Mouse (Mus musculus) lung, adult 2 months (tissue): Measurements from ENCODE around the gene Alg9. TPM values are rescaled to one million over a fixed set of nuclear protein-coding genes. Genes with fewer than 3 reads are reported as not detected.

Experiments used
- DNase-seq: peaks from one replicate; pipeline ENCODE4 v3.0.0; 2022
- H3K4me1 ChIP-seq: fragments of 200-500 bp; 2 replicates; pipeline ENCODE4 v1.6.1; 2011; ENCODE audit warnings: low read length; ENCODE audit not compliant: control insufficient read depth, insufficient read depth
- H3K4me3 ChIP-seq: fragments of 200-500 bp; replicated peaks from 2 replicates; pipeline ENCODE3; 2011; ENCODE audit warnings: low read depth, mild to moderate bottlenecking, control low read depth, low read length; ENCODE audit errors: extremely low read depth
- CTCF ChIP-seq: fragments of 200-500 bp; IDR thresholded peaks from 2 replicates; pipeline ENCODE4 v1.5.1; 2011; ENCODE audit warnings: mild to moderate bottlenecking, low read length, control low read depth; ENCODE audit not compliant: insufficient read depth
- POLR2A ChIP-seq: fragments of 200-500 bp; IDR thresholded peaks from 2 replicates; pipeline ENCODE4 v1.6.1; 2011; ENCODE audit warnings: low read depth, mild to moderate bottlenecking, control low read depth, low read length, borderline replicate concordance; ENCODE audit errors: extremely low read depth
- WGBS: fragments of 180-500 bp; shearing (Covaris S2); methylation state at CpG from one replicate; pipeline ENCODE4 v1.1.7; 2018; 5-methylcytosine and 5-hydroxymethylcytosine counted together
- polyA plus RNA-seq: library from polyadenylated mRNA; depleted of rRNA; stranded (reverse); fragments of >200 nt; gene quantifications from 2 replicates; pipeline ENCODE4 v1.2.3, GENCODE M21; 2012

Gene Alg9
- polyA plus RNA-seq, 1 experiment = 20.1 TPM

DNA sequence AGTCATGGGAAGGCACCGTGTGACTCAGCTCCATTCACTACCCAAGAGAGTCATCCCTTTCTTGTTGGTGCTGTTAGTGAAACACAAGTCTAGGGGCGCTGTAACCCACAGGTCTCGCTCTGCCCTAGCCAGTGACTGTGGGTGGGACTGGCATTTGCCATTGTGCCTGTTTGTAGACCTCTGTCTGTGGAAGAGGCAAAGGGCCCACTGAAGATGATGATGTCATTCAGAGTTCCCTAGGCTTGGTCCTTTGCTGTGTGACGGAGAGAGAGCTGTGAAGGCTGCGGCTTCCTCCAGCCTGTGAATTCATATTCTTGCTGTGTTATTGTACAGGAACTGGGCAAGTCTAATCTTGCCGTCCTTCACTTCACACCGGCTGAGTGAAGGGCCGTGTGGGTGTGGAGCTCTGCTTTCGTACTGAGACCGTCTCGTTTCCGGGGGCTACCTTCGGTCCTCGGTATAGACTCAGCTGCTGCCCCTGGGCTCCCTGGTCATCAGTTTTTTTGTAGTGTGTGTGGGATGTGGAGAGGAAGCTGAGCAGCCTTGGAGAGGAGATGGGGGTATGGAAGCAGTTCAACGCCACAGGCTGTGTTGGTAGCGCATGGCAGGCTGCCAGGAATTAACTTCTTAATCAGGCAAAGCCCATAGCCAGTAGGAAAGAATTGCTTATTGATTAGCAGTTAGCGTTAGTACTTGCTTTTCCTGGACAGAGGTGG lies 78.0 kb downstream of the Alg9 start:
- no peak for DNase-seq
- no peak for TF ChIP-seq CTCF
- no peak for TF ChIP-seq POLR2A
- no peak overlapping the region for H3K4me3 ChIP-seq
- peaks cover 13% of the 10 kb centered on the region for H3K4me1 ChIP-seq
- 42% methylated on average over 17 of the region's 17 CpGs for whole genome bisulfite sequencing

DNA sequence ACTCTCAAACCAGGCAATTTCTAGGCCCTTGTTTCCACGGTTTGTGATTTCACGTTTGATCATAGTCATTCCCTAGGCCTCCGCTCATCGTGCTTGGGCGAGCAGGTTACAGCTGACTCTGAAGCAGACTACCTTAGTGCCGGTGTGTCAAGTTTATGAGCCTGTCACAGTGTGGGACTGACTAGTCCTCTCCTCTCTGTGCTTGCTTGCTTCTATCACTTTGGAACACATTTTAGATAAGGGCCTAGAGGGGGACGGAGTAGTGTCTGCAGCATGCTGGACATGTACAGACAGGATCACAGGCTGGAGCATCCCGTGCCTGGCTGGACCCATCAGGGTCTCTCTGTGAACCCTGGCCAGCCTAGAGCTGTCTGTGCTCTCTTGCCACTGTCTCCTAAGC lies 79.6 kb downstream of the Alg9 start:
- no peak for DNase-seq
- WGBS = 91% methylated on average over 8 of the region's 8 CpGs
- H3K4me3 ChIP-seq = no peak overlapping the region

DNA sequence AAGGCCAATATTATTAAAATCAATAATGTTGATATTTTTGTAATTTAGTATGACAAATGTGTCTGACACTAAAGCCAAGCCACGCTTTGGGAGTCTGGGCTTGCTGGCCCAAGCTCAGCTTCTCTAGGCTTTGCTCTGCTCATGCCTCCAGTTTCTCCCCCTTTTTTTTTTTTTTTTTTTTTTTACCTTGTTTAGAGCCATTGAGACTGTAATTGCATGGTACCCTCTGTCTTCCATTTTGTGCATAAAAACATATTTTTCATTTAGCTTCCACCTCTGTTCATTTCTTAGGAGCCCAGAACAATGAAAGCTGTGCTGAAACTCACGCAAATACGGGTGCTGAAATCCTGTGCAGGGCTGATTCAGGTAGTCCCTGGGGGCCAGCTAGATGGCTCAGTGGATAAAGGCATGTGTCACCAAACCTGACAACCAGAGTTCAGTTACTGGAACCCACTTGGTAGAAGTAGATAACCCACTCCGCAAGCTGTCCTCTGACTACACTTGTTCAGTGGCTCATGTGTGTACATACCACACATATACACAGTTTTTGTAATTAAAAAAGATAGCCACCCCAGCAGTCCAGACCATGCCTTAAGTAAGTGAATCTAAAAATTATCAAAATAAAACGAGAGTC lies 80.4 kb downstream of the Alg9 start:
- no peak for TF ChIP-seq CTCF
- no peak for TF ChIP-seq POLR2A
- DNase-seq = no peak
- peaks cover 8% of the 10 kb centered on the region; the same call in 1 of the 2 replicates for H3K4me1 ChIP-seq
- no peak overlapping the region for H3K4me3 ChIP-seq
- WGBS = 91% methylated on average over 5 of the region's 5 CpGs

More for the DNA sequence above, 79.6 kb downstream of the Alg9 start:
- peaks cover 13% of the 10 kb centered on the region for H3K4me1 ChIP-seq
- no peak for TF ChIP-seq POLR2A
- TF ChIP-seq CTCF = no peak

DNA sequence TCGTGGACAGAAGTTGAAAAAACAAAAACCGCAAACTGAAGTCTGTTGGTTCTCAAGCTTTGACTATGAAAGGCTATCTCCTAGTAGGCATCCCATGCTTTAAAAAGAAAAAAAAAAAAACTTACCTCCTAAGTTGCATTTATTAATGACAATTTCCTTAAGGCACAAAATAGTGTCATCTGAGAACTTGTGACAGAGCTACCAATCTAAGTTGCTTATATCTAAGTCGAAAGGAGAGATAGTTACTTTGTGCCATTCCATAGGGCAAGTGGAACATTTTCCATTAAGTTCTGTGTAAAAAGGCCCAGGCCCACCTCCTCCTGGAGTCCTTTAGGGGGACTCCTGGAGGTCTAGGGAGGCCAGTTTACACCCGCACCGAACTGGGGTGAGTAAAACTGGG lies 81.0 kb downstream of the Alg9 start:
- TF ChIP-seq CTCF (no peak), POLR2A (no peak)
- Histone ChIP-seq H3K4me3 (no peak overlapping the region), H3K4me1 (peaks cover 3% of the 10 kb centered on the region; the same call in 1 of the 2 replicates)
- DNase-seq = no peak
- 78% methylated on average over 5 of the region's 5 CpGs for WGBS

DNA sequence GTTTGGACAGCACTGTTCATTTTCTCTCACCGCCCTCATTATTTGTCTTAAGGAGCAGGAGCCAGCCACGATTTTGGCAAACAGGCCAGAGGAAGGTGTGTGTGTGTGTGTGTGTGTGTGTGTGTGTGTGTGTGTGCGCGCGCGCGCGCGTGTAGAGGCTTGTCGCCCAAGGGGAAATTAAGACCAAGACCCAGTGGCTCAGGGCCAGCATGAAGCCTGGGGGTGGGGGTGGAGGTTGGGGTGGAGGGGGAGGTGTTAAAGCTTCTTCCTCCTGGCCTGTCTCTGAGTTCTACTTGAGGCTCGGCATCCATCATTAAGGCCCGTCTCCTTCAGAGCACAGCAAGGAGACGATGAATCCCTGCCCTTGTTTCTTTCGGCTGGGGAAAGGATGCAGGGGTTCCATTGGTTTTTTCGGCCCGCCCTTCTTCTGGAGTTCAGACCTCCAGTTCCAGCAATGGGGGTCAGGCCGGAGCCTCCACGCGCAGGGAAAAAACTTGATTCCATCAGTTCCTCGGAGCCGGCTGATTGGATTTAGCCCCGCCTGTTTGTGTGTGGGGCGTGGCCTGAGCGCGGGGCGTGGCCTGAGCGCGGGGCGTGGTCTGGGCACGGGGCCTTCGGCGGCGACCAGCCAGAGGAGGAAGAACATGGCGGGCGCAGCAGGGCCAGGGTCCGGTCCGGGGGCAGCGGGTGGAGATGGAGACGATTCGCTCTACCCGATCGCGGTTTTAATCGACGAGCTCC lies 81.7 kb downstream of the Alg9 start:
- DNase-seq = peak; percentile 96
- H3K4me1 ChIP-seq = 0 out of 2 replicates have a peak, but pooled peaks cover 2% of the 10 kb centered on the region
- H3K4me3 ChIP-seq = peak overlapping the region; percentile 98
- 1% methylated on average over 45 of the region's 45 CpGs for WGBS
- TF ChIP-seq CTCF (no peak), POLR2A (peak; percentile 69; the same call in 1 of the 2 replicates)

DNA sequence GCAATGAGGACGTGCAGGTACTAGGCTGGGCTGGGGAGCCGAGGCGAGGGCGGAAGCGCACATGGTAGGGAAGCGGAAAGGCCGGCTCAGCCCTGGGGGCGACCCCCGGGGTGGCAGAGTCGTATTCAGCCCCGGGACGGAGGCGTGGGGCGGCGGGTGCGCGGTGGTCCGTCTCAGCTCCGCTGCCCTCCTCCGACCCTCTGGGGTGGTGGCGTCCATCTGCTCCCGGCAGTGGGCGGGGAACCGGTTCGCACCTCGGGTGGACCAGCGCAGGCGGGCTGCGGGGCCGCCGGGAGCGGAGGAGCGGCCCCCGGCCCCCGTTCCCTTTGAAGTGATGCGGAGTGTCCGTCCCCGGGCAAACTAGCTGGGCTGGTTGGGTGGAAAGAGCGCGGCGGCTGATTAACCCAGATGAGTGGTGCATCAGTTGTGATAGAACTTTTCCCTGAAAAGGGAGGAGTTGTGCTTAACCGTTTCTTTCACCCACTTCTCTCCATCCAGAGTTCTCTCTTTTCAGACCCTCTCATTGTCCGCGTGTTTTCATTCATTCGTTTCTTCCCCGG lies 82.3 kb downstream of the Alg9 start:
- DNase-seq = no peak
- WGBS = 1% methylated on average over 46 of the region's 46 CpGs
- Histone ChIP-seq H3K4me3 (peak overlapping the region; percentile 98), H3K4me1 (0 out of 2 replicates have a peak, but pooled peaks cover 2% of the 10 kb centered on the region)
- TF ChIP-seq CTCF (no peak), POLR2A (no peak)

DNA sequence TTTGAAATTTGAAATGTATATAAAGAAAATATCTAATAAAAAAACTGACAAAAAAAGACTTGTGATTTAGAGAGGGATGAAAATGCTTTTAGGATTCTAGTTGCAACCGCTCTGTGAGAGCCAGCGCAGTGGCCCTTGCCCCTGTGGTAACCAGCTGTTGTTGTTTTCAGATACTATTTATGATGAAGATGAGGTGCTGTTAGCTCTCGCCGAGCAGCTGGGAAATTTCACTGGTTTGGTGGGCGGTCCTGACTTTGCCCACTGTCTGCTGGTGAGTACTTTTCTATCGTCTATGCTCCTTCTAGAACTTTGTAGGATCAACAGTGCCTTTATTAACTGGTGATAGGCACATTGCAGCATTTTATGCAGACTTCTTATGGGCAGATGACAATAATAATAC lies 83.9 kb downstream of the Alg9 start:
- 91% methylated on average over 6 of the region's 6 CpGs for WGBS
- 0 out of 2 replicates have a peak, but pooled peaks cover 2% of the 10 kb centered on the region for H3K4me1 ChIP-seq
- TF ChIP-seq POLR2A (no peak), CTCF (no peak)
- H3K4me3 ChIP-seq = no peak overlapping the region
- DNase-seq = no peak

DNA sequence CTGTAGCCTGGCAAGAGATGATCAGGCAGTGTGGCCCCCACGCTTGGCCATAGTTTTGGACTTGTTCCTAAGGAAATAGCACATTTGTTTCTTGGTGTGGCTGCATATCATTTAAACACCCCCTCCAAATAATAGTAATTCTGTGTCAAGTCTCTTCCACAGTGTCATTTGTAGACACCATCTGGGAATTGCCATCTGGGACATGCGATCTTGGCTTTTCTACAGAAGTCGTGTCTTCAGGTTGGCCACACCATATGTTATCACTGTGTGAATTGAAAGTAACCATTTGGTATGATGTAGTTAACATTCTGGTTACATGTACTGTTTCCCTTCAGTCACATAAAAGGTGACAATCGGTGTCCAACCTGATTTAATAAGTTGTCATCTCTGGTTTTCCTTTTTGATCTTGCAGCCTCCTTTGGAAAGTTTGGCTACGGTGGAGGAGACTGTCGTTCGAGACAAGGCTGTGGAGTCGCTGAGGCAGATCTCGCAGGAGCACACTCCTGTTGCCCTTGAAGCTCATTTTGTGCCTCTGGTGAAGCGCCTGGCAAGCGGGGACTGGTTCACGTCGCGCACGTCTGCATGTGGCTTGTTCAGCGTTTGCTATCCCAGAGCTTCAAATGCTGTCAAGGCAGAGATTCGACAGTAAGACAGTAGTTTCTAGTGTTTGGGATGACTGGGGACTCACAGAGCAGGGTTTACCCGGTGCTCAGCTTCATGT lies 86.5 kb downstream of the Alg9 start:
- WGBS = 88% methylated on average over 18 of the region's 18 CpGs

DNA sequence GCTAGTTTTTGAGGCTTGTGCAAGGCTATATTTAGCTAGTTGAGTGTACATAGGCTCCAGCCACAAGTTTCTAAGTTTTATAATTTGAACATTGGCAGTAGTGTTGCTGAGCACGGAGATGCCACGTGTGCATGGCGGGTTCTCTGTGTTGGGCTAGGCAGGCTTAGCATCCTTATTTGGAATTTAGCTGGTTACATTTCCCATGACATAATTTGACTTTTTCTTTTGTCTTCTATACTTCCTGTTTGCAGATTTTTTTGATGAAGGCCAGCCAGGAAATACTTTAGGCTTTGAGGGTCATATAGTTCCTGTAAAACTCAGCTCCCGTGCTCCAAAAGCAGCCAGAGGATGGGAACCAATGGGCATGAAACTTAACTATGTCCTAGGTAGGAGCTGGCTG lies 89.0 kb downstream of the Alg9 start:
- no peak overlapping the region for H3K4me3 ChIP-seq
- TF ChIP-seq CTCF (no peak), POLR2A (no peak)
- WGBS = 54% methylated on average over 4 of the region's 4 CpGs
- peaks cover 4% of the 10 kb centered on the region; the same call in 1 of the 2 replicates for H3K4me1 ChIP-seq
- DNase-seq = no peak

More for the DNA sequence above, 86.5 kb downstream of the Alg9 start:
- H3K4me1 ChIP-seq = peaks cover 6% of the 10 kb centered on the region; the same call in 1 of the 2 replicates
- TF ChIP-seq CTCF (no peak), POLR2A (no peak)
- H3K4me3 ChIP-seq = no peak overlapping the region
- DNase-seq = no peak
